Mouse (Mus musculus): ENCODE measurements around the gene Nynrin. TPM values are rescaled to one million over a fixed set of nuclear protein-coding genes. Genes with fewer than 3 reads are reported as not detected.

The Nynrin gene
- polyA plus RNA-seq, 1 experiment from 2014 or later: 11.0 TPM

- Histone ChIP-seq H3K9me3 (replicated peaks; ENCODE audit: control insufficient read depth, low read length, poor library complexity, severe bottlenecking) (no peaks in the 10 kb centered on the region), H3K4me1 (ENCODE audit: control insufficient read depth, insufficient read depth, low read length) (peaks cover 26% of the 10 kb centered on the region), H3K9ac (ENCODE audit: low read depth, low read length) (peak overlapping the region; percentile 71), H3K4me2 (ENCODE audit: low read length) (peak overlapping the region; percentile 89), H3K27me3 (ENCODE audit: control insufficient read depth, insufficient read depth, low read depth, low read length) (peaks cover 13% of the 10 kb centered on the region), H3K4me3 (ENCODE audit: low read depth, low read length) (peak overlapping the region; percentile 52), H3K36me3 (ENCODE audit: control insufficient read depth, insufficient read depth, low read length) (no peaks in the 10 kb centered on the region), H3K27ac (ENCODE audit: low read length) (peak overlapping the region; percentile 54)
- no peak for ATAC-seq
- under 1% methylated on average over 29 of the region's 32 CpGs for WGBS
Measured at GRCm38 (mm10) chr14:55824481-55825215, 29.2 kb upstream of the Nynrin start.

GRCm38 (mm10) chr14:55825216-55826051 is 28.4 kb upstream of the Nynrin start:
- Histone ChIP-seq H3K9me3 (replicated peaks; ENCODE audit: control insufficient read depth, low read length, poor library complexity, severe bottlenecking) (no peaks in the 10 kb centered on the region), H3K27ac (ENCODE audit: low read length) (peak overlapping the region; percentile 54; the same call in 1 of the 2 replicates), H3K9ac (ENCODE audit: low read depth, low read length) (peak overlapping the region; percentile 71), H3K4me2 (ENCODE audit: low read length) (peak overlapping the region; percentile 89), H3K4me1 (ENCODE audit: control insufficient read depth, insufficient read depth, low read length) (peaks cover 26% of the 10 kb centered on the region), H3K36me3 (ENCODE audit: control insufficient read depth, insufficient read depth, low read length) (no peaks in the 10 kb centered on the region), H3K4me3 (ENCODE audit: low read depth, low read length) (peak overlapping the region; percentile 46), H3K27me3 (ENCODE audit: control insufficient read depth, insufficient read depth, low read depth, low read length) (peaks cover 13% of the 10 kb centered on the region)
- WGBS: under 1% methylated on average over 18 of the region's 37 CpGs
- no peak for ATAC-seq

- peaks cover 26% of the 10 kb centered on the region for H3K4me1 ChIP-seq (ENCODE audit: control insufficient read depth, insufficient read depth, low read length)
- no peaks in the 10 kb centered on the region for H3K36me3 ChIP-seq (ENCODE audit: control insufficient read depth, insufficient read depth, low read length)
- no peak for ATAC-seq
- WGBS: 3% methylated on average over 15 of the region's 15 CpGs
- peak overlapping the region; percentile 46 for H3K4me3 ChIP-seq (ENCODE audit: low read depth, low read length)
- H3K9ac ChIP-seq (ENCODE audit: low read depth, low read length): peak overlapping the region; percentile 41; the same call in 1 of the 2 replicates
- peak overlapping the region; percentile 15; the same call in 1 of the 2 replicates for H3K27ac ChIP-seq (ENCODE audit: low read length)
- peaks cover 13% of the 10 kb centered on the region for H3K27me3 ChIP-seq (ENCODE audit: control insufficient read depth, insufficient read depth, low read depth, low read length)
- H3K4me2 ChIP-seq (ENCODE audit: low read length): peak overlapping the region; percentile 89
- H3K9me3 ChIP-seq (replicated peaks; ENCODE audit: control insufficient read depth, low read length, poor library complexity, severe bottlenecking): no peaks in the 10 kb centered on the region
Measured at GRCm38 (mm10) chr14:55826142-55826541, 27.7 kb upstream of the Nynrin start.

DNA sequence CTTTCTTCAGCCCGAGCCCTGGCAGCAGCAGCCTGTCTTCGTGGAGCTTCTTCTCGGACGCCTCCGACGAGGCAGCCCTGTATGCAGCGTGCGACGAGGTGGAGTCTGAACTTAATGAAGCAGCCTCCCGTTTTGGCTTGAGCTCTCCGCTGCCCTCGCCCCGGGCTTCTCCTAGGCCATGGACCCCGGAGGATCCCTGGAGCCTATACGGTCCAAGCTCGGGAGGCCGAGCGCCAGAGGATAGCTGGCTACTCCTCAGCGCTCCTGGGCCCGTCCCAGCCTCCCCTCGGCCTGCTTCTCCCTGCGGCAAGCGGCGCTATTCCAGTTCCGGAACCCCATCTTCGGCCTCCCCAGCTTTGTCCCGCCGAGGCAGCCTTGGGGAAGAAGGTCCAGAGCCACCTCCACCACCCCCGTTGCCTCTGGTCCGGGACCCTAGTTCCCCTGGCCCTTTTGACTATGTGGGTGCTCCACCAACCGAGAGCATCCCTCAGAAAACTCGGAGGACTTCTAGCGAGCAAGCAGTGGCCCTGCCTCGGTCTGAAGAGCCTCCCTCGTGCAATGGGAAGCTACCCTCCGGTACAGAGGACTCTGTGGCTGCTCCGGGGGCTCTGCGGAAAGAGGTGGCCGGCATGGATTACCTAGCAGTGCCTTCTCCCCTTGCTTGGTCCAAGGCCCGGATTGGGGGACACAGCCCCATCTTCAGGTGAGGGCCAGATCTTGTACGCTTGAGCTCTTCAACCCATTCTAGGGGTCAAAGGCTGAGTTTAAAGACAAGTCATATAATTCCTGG is 27.1 kb upstream of the Nynrin start:
- H3K36me3 ChIP-seq (ENCODE audit: control insufficient read depth, insufficient read depth, low read length): no peaks in the 10 kb centered on the region
- ATAC-seq: no peak
- H3K4me1 ChIP-seq (ENCODE audit: control insufficient read depth, insufficient read depth, low read length): peaks cover 26% of the 10 kb centered on the region
- peaks cover 13% of the 10 kb centered on the region for H3K27me3 ChIP-seq (ENCODE audit: control insufficient read depth, insufficient read depth, low read depth, low read length)
- peak overlapping the region; percentile 41; the same call in 1 of the 2 replicates for H3K9ac ChIP-seq (ENCODE audit: low read depth, low read length)
- H3K9me3 ChIP-seq (replicated peaks; ENCODE audit: control insufficient read depth, low read length, poor library complexity, severe bottlenecking): no peaks in the 10 kb centered on the region
- peak overlapping the region; percentile 46 for H3K4me3 ChIP-seq (ENCODE audit: low read depth, low read length)
- H3K27ac ChIP-seq (ENCODE audit: low read length): no peak overlapping the region
- H3K4me2 ChIP-seq (ENCODE audit: low read length): peak overlapping the region; percentile 89
- WGBS: 15% methylated on average over 40 of the region's 41 CpGs

DNA sequence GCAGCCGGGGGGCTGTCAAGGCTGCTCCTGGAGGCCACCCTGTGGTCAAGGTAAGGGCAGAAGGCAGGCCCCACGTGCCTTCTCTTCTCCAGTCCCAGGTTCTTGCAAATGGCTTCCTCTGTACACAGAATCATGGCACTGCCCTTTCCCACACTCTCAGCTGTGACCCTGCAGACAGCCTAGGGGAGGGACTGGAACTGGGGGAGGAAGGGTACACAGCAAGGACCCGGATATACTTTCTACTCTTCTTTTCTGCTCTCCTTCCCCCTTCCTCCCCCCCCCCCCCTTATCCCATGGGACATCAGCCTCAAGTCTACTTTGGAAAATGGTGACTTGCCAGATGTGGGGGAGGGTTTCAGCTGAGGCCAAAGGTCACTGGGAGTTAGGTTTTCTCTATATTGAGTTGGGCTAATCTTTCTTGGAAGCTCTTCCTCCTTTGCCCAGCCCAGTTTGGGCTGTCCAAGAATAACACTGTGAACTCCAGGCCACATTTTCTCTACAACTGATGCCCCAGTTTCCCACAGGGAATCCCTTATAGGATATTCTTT is 25.0 kb upstream of the Nynrin start:
- WGBS: 51% methylated on average over 3 of the region's 3 CpGs
- Histone ChIP-seq H3K27ac (ENCODE audit: low read length) (no peak overlapping the region), H3K9me3 (replicated peaks; ENCODE audit: control insufficient read depth, low read length, poor library complexity, severe bottlenecking) (no peaks in the 10 kb centered on the region), H3K36me3 (ENCODE audit: control insufficient read depth, insufficient read depth, low read length) (no peaks in the 10 kb centered on the region), H3K27me3 (ENCODE audit: control insufficient read depth, insufficient read depth, low read depth, low read length) (peaks cover 13% of the 10 kb centered on the region), H3K4me1 (ENCODE audit: control insufficient read depth, insufficient read depth, low read length) (peaks cover 24% of the 10 kb centered on the region), H3K9ac (ENCODE audit: low read depth, low read length) (no peak overlapping the region), H3K4me2 (ENCODE audit: low read length) (no peak overlapping the region), H3K4me3 (ENCODE audit: low read depth, low read length) (no peak overlapping the region)
- no peak for ATAC-seq

GRCm38 (mm10) chr14:55829854-55830253 is 24.0 kb upstream of the Nynrin start:
- no peaks in the 10 kb centered on the region for H3K9me3 ChIP-seq (replicated peaks; ENCODE audit: control insufficient read depth, low read length, poor library complexity, severe bottlenecking)
- H3K4me3 ChIP-seq (ENCODE audit: low read depth, low read length): no peak overlapping the region
- H3K4me2 ChIP-seq (ENCODE audit: low read length): no peak overlapping the region
- H3K9ac ChIP-seq (ENCODE audit: low read depth, low read length): 0 out of 2 replicates have a peak overlapping the region, but pooled peaks have one; percentile 16
- H3K27ac ChIP-seq (ENCODE audit: low read length): no peak overlapping the region
- WGBS: 92% methylated on average over 14 of the region's 16 CpGs
- no peak for ATAC-seq
- peaks cover 16% of the 10 kb centered on the region for H3K4me1 ChIP-seq (ENCODE audit: control insufficient read depth, insufficient read depth, low read length)
- H3K27me3 ChIP-seq (ENCODE audit: control insufficient read depth, insufficient read depth, low read depth, low read length): peaks cover 11% of the 10 kb centered on the region
- no peaks in the 10 kb centered on the region for H3K36me3 ChIP-seq (ENCODE audit: control insufficient read depth, insufficient read depth, low read length)

DNA sequence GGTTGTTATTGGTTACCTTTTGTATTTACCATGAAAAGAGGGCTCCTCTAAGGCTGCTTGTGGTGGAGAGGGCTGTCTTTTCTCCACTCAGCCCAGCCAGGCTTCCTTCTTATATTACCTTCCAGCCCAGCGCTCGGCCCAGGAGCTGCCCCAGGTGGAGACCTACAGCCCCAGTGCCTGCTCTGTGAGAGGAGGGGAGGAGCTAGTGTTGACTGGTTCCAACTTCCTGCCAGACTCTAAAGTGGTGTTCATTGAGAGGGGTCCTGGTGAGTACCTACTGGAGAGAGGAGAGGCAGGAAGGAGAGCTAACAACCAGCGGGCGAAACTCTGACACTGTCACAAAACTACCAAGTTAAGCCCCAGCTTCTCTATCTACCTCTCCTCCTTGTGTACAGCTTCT is 23.5 kb upstream of the Nynrin start:
- 93% methylated on average over 4 of the region's 4 CpGs for WGBS
- ATAC-seq: no peak
- Histone ChIP-seq H3K27ac (ENCODE audit: low read length) (no peak overlapping the region), H3K4me1 (ENCODE audit: control insufficient read depth, insufficient read depth, low read length) (peaks cover 12% of the 10 kb centered on the region), H3K4me2 (ENCODE audit: low read length) (no peak overlapping the region), H3K27me3 (ENCODE audit: control insufficient read depth, insufficient read depth, low read depth, low read length) (peaks cover 10% of the 10 kb centered on the region), H3K4me3 (ENCODE audit: low read depth, low read length) (no peak overlapping the region), H3K9me3 (replicated peaks; ENCODE audit: control insufficient read depth, low read length, poor library complexity, severe bottlenecking) (no peaks in the 10 kb centered on the region), H3K9ac (ENCODE audit: low read depth, low read length) (no peak overlapping the region), H3K36me3 (ENCODE audit: control insufficient read depth, insufficient read depth, low read length) (no peaks in the 10 kb centered on the region)

DNA sequence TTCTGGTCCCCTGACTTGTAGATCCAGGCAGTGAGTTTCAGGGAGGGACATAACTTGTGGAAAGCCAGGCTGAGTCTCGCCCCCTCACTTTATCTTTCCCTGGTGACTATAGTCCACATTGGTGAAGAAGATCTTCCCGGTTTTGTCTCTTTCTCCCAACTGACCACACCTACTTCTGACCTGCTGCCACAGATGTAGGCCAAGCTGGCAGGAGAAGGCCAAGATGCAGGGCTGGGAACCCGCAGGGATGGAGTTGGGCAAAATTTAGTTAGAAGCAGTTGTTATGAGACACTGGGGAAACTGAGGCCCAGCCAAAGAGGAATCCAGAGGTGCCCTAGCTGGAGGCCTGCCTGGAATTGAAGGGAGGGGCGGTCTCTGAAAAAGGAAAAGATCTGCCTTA is 20.7 kb upstream of the Nynrin start:
- Histone ChIP-seq H3K9me3 (replicated peaks; ENCODE audit: control insufficient read depth, low read length, poor library complexity, severe bottlenecking) (no peaks in the 10 kb centered on the region), H3K9ac (ENCODE audit: low read depth, low read length) (no peak overlapping the region)

More for the DNA sequence above, 20.7 kb upstream of the Nynrin start:
- Histone ChIP-seq H3K4me1 (ENCODE audit: control insufficient read depth, insufficient read depth, low read length) (no peaks in the 10 kb centered on the region), H3K4me3 (ENCODE audit: low read depth, low read length) (no peak overlapping the region), H3K27ac (ENCODE audit: low read length) (no peak overlapping the region), H3K27me3 (ENCODE audit: control insufficient read depth, insufficient read depth, low read depth, low read length) (no peaks in the 10 kb centered on the region), H3K4me2 (ENCODE audit: low read length) (no peak overlapping the region), H3K36me3 (ENCODE audit: control insufficient read depth, insufficient read depth, low read length) (no peaks in the 10 kb centered on the region)
- WGBS: 82% methylated on average over 4 of the region's 4 CpGs
- ATAC-seq: no peak
